Comparison of ENCODE assay signal across 10 mouse cellular contexts in the genomic region with DNA sequence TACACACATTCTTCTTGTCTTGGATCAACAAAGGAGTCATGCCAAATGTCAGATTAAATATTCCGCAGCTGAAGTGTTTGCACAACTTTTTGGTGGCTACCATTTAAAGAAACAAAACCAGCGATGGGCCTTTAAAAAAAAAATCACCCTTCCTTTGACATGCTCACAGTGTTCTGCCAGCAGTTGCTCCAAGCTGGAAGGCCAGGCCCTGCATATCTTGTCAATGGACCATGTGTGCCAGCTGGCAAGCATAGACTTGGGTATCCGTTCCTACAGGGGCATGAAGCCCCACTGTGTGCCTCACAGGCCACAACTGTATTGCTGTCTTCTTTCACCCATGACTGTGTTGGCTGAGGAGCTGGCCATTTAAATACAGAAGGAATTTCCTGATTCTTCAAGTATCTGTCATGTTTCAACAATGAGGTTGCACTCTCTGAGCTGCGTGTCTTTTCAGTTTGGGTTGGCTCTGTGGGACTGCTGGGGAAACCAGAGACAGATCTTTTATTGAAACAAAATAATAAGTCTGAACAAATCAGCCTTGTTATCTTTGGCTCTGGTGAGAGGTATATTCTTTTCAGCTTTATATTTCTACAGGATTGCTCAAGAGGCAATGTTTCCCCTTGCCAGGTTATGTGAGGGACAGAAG.
A peak's percentile ranks its signal among the peaks of the same experiment; 100 is the strongest.
DNase-seq lines count a peak whose midpoint lies in the region; ATAC-seq and TF ChIP-seq lines count a peak whose summit lies in the region.
"Had no signal": no experiment of that assay in that cellular context is flagged by ENCODE, and none has a peak within 500 bp of the region (broad histone marks: within the 10 kb centered on the region; RNA-seq: fewer than 3 reads in every experiment).

No protein-coding gene starts in this region.

- H3K4me3 ChIP-seq in heart, embryonic 16.5 days (ENCODE audit: low read length), result no peak overlapping the region
- H3K4me3 ChIP-seq in intestine, embryonic 15.5 days (replicated peaks), result no peak overlapping the region
- H3K4me3 ChIP-seq in intestine, postnatal 0 days (ENCODE audit: low read depth, low read length), result no peak overlapping the region
- H3K4me3 ChIP-seq: stomach, embryonic 15.5 days had no signal

- DNase-seq in left cerebral cortex, postnatal 36 days (ENCODE audit: low spot score in 2 of 2), result peak; percentile 3 to 6
- DNase-seq in left cerebral cortex, adult 9 months (ENCODE audit: low spot score in 2 of 2), result no peak
- peak; percentile 44 to 66 for DNase-seq in cerebellum, postnatal 10 days
- peak; percentile 50 for DNase-seq in lung, postnatal 14 days
- DNase-seq in retina, embryonic 14.5 days (ENCODE audit: low spot score), result no peak

- no peaks in the 10 kb centered on the region for H3K9me3 ChIP-seq in heart, embryonic 16.5 days (replicated peaks; ENCODE audit: control insufficient read depth, low read length)
- no peaks in the 10 kb centered on the region for H3K9me3 ChIP-seq in intestine, embryonic 15.5 days
- H3K9me3 ChIP-seq in intestine, postnatal 0 days (ENCODE audit: control insufficient read depth), result no peaks in the 10 kb centered on the region
- H3K9me3 ChIP-seq: stomach, embryonic 15.5 days had no signal

- H3K9ac ChIP-seq in heart, embryonic 16.5 days (ENCODE audit: low read length), result no peak overlapping the region
- H3K9ac ChIP-seq in intestine, embryonic 15.5 days, result no peak overlapping the region
- H3K9ac ChIP-seq in intestine, postnatal 0 days (ENCODE audit: low read depth, low read length), result no peak overlapping the region
- H3K9ac ChIP-seq: stomach, embryonic 15.5 days had no signal

- no peak overlapping the region; the same call in 1 of the 2 replicates for H3K27ac ChIP-seq in heart, embryonic 16.5 days (ENCODE audit: low read length)
- H3K27ac ChIP-seq in intestine, embryonic 15.5 days, result no peak overlapping the region
- no peak overlapping the region for H3K27ac ChIP-seq in intestine, postnatal 0 days (ENCODE audit: low read depth, low read length)
- H3K27ac ChIP-seq: stomach, embryonic 15.5 days had no signal

- peak; percentile 41; the same call in 1 of the 2 replicates for ATAC-seq in heart, embryonic 16.5 days (replicated peaks; ENCODE audit: extremely low read depth, insufficient read depth, low FRiP score)
- no peak for ATAC-seq in intestine, embryonic 15.5 days
- ATAC-seq in intestine, postnatal 0 days, result no peak
- ATAC-seq: forebrain, embryonic 16.5 days had no signal

- no peaks in the 10 kb centered on the region for H3K4me1 ChIP-seq in heart, embryonic 16.5 days (ENCODE audit: control insufficient read depth, insufficient read depth, low read length)
- no peaks in the 10 kb centered on the region for H3K4me1 ChIP-seq in intestine, embryonic 15.5 days (replicated peaks)
- no peaks in the 10 kb centered on the region for H3K4me1 ChIP-seq in intestine, postnatal 0 days (replicated peaks; ENCODE audit: control insufficient read depth, insufficient read depth, low read length)
- H3K4me1 ChIP-seq: stomach, embryonic 15.5 days had no signal

- 50% methylated on average over 4 of the region's 4 CpGs for WGBS in heart, embryonic 16.5 days
- WGBS in intestine, embryonic 15.5 days, result 69% methylated on average over 4 of the region's 4 CpGs
- WGBS in intestine, postnatal 0 days, result 60% methylated on average over 4 of the region's 4 CpGs

- no peaks in the 10 kb centered on the region for H3K27me3 ChIP-seq in heart, embryonic 16.5 days (ENCODE audit: control insufficient read depth, insufficient read depth, low read length)
- no peaks in the 10 kb centered on the region for H3K27me3 ChIP-seq in intestine, embryonic 15.5 days (replicated peaks)
- H3K27me3 ChIP-seq in intestine, postnatal 0 days (replicated peaks; ENCODE audit: control insufficient read depth, insufficient read depth, low read length), result no peaks in the 10 kb centered on the region
- H3K27me3 ChIP-seq: stomach, embryonic 15.5 days had no signal

- TF ChIP-seq CTCF in intestine, postnatal 0 days (IDR thresholded peaks at IDR 0.05; ENCODE audit: low read depth), result no peak

- intact Hi-C loops in left cerebral cortex, postnatal 36 days (cut with DNase I), result no loop called here

- no peaks in the 10 kb centered on the region for H3K36me3 ChIP-seq in heart, embryonic 16.5 days (ENCODE audit: control insufficient read depth, insufficient read depth)
- H3K36me3 ChIP-seq in intestine, embryonic 15.5 days, result no peaks in the 10 kb centered on the region
- H3K36me3 ChIP-seq in intestine, postnatal 0 days (ENCODE audit: control insufficient read depth, insufficient read depth), result no peaks in the 10 kb centered on the region
- H3K36me3 ChIP-seq: stomach, embryonic 15.5 days had no signal

- no peak overlapping the region for H3K4me2 ChIP-seq in heart, embryonic 16.5 days (ENCODE audit: low read depth, low read length)
- H3K4me2 ChIP-seq in intestine, embryonic 15.5 days (replicated peaks), result no peak overlapping the region
- no peak overlapping the region for H3K4me2 ChIP-seq in intestine, postnatal 0 days (replicated peaks; ENCODE audit: low read depth)
- H3K4me2 ChIP-seq: stomach, embryonic 15.5 days had no signal

Comparison
In these comparisons a context has a peak if more than half of its experiments do, and no peak if none do; other contexts are left out.
1. DNase-seq: peak in left cerebral cortex, postnatal 36 days (2 of 2), cerebellum, postnatal 10 days (2 of 2) and lung, postnatal 14 days (single experiment); none in left cerebral cortex, adult 9 months (0 of 2) and retina, embryonic 14.5 days (single experiment).